Mouse (Mus musculus): Measurements from ENCODE around the gene Cfd.

The Cfd gene

DNA sequence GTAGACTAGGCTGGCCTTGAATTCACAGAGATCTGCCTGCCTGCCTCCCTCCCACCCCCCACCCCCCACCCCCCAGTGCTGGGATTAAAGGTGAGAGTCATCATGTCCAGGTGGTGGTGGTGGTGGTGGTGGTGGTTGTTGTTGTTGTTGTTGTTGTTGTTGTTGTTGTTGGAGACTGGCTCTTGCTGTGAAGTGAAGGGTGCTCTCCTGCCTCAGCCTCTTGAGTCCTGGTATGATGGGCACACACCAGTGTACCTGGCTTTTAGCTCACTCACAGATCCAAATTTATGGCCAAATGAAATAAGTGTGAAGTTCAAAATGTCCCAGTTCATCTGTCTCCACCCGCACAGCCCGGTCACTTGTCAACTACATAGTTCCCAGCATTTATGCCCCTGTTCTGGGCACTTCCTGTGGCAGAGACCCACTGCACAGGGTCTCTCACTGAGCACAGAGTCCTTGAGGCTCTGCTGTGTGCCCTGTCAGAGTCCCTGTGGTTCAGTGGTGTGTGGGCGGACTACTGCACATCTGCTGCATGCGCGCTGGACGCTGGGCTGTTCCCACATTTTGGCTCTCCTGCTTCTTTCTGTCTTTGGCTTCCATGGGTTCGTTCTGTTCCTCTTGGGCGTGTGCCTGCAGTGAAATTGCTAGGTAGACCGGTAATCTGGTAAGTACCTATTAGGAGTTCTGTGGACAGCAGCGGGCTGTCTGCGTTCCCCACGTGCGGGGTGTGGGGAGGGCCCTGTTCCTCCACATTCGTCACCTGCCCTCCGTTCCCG is 44.3 kb downstream of the Cfd start:
- DNase-seq = no peak

DNA sequence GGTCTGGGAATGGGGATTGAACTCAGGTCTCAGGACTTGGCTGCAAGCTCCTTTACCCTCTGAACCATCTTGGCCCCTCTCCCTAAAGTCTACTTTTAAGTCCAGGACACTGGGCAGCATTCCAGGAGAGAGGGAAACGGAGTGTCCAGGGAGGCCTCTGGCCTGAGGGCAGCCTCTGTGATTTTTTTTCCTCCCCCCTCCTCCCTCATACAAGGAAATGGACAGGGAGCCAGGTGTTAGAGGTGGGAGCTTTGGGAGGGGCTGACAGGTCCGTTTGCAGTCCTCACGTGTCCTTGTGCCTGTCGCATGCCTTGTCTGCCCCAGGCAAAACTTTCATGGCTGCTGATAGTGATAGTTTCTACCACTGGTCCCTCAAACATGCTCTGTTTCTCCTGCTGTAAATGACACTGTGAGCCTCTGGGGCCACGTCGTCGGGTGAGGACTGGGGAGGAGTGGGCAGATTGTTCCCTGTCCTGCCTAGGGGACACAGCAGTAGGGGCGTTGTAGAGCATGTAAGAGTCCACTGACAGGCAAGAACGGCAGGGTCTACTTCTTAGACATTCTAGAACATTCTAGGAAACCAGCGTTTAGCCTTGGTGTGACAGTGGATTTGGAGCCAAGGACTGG is 45.7 kb downstream of the Cfd start:
- DNase-seq = no peak

DNA sequence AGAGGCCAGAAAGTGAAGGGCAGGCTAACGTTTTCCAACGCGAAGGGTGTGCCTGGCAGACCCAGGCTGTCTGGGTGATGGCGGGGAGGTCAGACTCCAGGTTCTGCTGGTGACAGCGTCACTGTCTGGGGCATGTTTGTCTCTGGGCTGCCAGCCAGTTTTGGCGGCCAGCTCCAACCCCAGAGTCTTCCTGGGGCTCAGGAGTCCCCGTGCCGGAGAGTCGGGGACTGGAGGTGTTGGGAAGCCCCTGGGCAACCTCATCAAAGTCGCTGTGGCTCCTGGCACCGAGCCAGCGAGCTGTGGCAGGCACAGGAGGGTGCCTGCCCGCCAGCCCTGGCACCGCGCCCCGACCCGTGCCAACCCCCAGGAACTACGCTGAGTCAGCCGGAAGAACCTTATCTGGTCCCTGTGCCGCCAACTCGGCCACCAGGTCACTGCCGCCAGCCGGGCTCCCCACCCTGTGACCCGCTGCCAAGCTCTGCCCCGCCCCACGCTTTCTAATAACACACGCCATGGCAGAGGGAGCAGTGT is 46.3 kb downstream of the Cfd start:
- peak; percentile 64 for DNase-seq

DNA sequence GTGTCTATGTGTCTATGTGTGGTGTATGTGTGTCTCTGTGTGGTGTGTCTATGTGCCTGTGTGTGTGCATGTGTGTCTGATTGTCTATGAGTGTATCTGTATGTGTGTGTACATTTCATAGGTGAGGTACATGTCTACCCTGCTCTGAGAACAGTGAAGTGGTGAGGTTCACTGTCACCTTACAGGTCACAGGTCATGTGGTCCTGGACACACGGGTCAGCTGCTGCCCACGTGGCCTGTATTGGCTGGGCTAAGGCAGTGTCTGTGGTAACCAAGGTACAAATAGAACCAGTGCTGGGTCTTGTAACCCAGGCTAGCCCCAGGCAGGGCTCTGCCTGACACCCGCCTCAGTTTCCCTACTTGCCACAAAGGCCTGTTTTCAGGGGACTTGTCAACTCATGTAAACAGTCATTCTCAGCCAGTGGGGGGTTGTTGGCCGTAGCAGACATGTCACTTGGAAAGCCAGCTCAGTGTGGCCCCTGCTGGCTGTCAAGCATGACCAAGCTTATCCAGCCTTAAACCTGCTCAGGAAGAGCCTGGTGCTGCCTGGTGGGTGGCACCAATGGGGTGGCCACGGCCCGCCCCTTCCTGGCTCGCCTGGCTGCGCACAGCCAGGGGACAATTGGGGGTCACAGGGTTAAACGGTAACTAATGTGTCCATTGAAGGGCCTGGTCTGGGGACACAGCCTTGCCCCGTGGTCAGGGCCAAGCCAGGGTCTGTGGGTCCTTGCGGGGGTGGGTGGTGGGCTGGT is 47.3 kb downstream of the Cfd start:
- no peak for DNase-seq

DNA sequence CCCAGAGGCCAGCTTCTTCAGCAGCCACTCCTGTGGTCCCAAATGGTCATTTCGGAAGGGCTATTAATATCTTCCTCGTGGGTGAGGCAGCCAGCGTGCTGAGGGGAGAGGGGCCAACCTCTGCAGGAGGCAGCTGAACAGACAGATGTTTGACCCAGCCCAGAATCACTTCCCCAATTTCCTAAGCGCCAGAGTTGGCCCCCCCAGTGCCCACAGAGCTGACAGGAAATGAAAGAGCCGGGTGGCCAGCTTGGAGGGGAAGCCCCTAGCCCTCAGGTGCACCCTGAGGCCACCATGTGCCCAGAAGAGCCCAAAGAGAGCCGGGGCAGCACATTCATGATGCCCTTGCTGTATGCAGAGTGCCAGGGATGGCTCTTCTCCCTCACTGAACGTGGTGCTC is 50.1 kb downstream of the Cfd start:
- DNase-seq = peak; percentile 83
